Mouse (Mus musculus) telencephalon, adult 2 months (tissue): ENCODE data around the gene Top2b.

Experiments
- DNase-seq: peaks from one replicate; pipeline ENCODE4 v3.0.0-alpha.2; 2011; ENCODE audit warnings: low read depth, low spot score

The Top2b gene

GRCm38 (mm10) chr14:16364878-16365337, at the start of gene Top2b:
Gene Top2b, plus strand, starts transcription at chr14:16365179.
- peak; percentile 96 for DNase-seq

GRCm38 (mm10) chr14:16316715-16317114, 48.3 kb upstream of the Top2b start:
- DNase-seq = no peak

GRCm38 (mm10) chr14:16319818-16320217, 45.2 kb upstream of the Top2b start:
- DNase-seq = no peak

DNA sequence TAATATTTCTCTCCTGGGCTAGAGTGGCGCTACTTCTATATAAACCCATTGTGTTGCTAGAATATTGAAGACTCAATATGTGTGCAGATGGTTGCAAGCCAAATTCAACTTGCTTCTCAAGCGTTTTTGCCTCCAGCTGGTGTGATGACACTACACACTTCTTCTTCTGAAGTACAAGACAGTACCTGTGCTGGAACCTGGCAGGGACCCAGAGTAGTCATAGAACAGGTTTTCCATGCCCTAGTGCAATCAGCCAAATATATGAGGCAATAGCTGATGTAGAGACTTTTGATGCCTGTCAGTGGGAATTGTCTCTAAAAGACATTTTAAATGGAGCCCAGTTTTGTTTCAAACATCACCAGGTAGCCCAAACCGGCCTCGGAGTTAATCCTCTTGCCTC, 40.6 kb upstream of the Top2b start:
- no peak for DNase-seq

DNA sequence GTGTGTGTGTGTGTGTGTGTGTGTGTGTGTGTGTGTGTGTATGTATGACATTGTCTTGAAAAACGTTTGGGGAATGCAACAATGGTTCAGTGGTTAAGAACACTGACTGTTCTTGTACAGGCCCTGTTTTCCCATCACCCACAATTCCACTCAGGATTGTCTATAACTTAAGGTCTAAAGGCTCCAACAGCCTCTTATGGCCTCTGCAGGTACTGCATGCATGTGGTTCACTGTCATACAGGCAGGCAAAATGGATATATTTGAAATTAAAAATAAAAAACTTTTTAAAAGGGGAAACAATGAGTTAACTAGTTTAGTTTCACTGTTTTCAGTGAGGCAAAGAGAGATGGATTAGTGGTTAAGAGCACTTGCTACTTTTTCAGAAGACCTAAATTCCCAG, 39.8 kb upstream of the Top2b start:
- no peak for DNase-seq

DNA sequence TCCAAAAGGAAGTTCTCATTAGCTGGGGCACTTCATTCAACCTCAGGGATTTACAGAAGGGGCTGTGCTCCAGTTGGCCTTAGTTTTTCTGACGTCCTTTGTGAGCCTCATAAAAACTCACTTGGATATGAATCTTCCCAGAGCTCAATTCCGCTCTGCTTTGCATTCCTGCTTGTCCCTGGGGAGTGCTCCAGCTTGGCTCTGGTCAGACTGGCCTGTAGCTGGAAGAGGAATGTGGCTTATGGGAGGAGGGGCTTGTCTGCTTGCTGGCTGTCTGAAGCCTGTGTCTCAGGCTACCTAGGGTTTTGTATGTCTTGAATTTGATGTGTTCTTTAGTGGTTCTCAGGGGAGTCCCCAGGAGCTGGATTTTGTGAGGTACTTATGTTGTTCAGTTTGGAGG, 36.4 kb upstream of the Top2b start:
- no peak for DNase-seq

- no peak for DNase-seq
These were observed 36.0 kb upstream of the Top2b start for GRCm38 (mm10) chr14:16328959-16329480.

DNA sequence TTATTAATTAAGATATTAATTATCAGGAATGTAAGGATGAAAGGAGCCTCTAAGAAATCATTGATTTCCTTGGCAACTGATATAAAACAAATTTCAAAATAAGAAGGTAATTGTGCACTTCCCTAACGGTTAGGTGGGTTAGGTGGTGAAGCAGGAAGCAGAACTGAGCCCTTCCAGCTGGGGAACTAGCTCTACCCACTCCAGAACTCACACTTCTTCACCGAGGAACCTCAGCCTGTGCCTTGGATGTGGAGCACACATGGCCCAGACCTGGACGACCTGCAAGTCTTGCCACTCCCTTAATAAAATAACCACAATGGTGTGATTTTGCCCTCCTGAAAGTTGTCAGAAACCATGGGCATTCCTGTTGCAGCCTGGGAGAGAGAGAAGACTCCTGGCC, 35.2 kb upstream of the Top2b start:
- DNase-seq = no peak

DNA sequence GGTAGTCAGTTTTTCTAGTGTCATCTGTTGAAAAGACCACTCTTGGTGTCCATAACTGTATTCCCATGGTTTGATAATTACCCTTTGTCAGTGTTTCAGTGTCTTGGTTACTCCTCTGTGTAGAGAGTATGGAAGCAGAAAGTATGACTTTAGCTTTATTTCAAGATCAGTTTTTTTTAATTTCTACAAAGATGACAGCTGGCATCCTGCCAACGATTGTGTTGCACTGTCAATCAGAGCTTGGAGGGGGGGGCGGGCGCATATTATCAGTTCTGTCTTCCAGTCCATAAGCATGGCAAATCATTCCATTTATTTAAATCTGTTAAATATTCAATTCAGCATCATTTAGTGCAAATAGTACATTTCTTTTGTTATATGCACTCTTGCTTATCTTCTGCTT, 30.7 kb upstream of the Top2b start:
- no peak for DNase-seq

GRCm38 (mm10) chr14:16335835-16336417, 29.1 kb upstream of the Top2b start:
- DNase-seq = no peak

DNA sequence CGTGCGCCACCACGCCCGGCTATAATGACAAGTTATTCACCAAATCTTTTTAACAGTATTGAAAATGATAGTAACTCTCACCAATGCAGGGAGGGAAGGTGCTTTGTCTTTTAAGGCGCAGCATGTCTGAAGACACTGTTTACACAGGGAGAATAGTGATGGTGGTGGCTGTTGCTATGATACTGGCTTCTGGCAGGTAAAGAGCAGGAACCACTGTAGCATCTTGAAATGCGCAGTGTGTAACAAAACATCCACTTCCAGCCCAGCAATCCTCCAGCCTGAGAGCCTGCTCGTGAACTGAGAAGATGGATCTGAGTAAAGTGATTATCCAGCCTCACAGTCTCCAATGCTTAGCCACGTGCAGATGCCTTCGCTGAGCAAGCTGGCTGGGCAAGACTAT, 17.5 kb upstream of the Top2b start:
- DNase-seq = no peak

DNA sequence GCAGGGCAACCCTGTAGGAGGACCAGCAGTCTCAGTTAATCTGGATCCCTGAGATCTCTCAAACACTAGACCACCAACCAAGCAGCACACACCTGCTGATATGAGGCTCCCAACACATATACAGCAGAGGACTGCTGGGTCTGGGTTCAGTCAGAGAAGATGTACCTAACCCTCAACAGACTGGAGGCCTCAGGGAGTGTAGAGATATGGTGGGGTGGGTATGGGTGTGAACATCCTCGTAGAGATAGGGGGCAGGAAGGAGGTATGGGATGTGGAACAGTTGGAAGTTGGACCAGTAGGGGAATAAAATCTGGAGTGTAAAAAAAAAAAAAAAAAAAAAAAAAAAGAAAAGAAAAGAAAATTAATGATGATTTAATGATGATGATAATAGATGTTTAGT, 5.3 kb upstream of the Top2b start:
- DNase-seq = no peak

DNA sequence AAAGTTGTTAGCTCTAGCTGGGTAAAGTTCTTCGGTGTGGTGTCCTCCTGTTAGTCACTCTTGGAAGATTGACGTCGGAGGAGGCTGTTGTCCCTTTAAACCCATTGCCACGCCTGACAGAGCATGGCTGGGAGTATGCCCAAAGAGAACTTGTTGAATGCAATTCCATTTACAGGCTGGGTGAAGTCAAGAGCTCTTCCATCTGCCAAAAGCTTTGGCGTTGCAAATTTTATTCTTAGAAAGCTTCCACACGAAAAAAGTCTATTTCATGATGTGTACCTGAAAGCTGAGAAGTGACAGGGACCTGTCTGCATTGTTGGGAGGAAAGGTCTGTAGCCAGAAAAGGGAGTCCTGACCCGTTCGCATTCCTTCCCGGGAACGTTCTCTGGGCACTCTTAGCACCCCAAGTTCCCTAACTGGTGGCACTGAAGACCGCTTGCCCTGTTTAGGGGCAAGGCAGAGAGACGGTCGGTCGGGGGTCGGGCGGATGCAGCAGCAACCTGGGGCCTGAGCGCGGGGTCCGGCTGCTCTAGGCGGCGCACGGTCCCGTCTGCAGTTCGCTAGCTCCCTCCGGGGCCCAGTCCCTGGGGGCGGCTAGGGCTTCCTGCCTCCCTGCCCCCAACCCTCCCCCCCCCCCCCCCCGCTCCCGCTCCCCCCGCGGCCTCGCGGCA, 683 bp upstream of the Top2b start:
- peak; percentile 28 for DNase-seq

DNA sequence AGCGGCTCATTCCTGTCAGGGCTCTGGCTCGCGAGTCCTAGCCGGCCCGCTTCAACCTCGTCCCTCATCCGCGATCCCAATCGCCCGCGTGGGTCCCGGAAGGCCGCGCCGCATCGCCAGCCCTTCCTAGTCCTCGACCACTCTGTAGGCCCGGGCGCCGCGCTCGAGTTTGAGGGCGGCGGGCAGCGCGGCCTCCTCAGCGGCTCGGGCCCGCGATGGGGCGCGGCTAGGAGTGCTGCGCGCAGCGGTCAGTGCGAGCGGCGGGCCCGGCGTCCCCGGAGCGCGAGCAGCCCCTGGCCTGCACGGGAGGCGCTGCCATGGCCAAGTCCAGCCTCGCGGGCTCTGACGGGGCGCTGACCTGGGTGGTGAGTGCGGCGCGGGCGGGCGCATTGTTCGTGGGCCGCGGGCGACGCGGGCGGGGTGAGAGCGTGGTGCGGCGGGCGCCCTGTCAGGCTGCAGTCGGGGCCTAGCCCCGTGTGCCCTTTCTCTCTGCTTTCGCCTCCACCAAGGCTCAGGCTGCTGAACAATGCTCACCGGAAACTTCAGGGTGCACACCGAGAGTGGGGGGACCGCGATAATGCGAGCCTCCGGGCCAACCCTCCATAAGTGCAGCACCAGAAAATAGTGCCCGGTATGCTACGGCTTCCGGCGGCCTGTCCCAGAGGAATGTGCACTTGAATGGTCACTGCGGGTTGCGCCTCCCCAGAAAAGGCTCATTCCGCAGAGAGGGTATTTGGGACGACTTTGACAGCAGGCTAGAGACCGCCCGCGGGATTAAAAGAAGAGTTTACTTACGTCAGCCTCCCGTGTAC, 589 bp downstream of the Top2b start:
- peak; percentile 19 for DNase-seq

DNA sequence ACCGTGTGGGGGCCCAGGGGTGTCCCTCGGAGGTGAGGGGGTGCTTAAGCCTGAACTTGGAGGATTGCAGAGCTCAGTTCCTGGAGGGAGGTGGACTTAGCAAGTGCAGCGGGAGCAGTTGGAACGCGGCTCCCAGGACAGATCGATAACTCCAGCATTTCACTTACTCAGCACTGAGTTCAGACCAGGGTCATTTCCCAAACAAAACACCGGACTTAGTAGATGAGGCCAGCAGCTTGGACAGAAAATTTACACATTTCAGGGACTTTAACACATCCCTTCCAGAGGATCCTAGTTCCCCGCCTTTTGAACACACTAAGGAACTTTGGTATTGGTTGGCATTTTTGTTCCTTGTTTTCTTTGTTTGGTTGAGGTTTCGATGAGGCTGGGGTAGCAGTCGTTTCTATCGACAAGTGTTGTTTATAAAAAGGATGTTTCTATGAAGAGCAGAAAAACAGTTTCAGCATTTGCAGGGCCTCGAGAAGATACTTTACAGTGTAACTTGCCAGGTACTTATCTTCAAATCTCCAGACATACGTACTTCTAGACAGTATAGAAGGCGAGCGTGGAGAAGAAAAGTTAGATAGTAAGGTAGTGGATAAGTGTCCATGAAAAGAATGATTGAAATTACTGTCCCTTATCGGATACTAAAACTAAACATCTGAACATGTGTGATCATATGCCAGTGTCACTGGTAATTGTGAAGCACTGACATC, 1.4 kb downstream of the Top2b start:
- DNase-seq = no peak

- no peak for DNase-seq
These were observed 2.0 kb downstream of the Top2b start for GRCm38 (mm10) chr14:16366986-16367385.

- DNase-seq = no peak
These were observed 7.8 kb downstream of the Top2b start for GRCm38 (mm10) chr14:16372761-16373160.

DNA sequence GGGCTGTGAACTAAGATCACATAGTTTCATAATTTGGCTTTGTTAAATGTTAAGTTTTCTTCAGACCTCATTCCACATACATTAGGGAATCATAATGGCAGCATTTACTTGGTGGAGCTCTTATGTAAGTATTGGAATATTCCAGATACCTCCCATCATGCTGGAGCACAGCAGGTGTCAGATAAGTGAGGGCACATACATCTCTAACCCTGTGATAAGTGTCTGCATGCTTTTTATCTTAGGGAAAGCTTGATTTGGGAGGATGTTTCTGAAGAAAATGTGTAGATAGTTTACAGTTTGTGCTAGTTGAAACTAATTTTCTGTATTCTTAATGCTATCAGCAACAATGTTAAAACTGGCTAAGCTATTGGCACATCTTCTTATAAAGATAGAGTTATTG, 8.2 kb downstream of the Top2b start:
- no peak for DNase-seq

DNA sequence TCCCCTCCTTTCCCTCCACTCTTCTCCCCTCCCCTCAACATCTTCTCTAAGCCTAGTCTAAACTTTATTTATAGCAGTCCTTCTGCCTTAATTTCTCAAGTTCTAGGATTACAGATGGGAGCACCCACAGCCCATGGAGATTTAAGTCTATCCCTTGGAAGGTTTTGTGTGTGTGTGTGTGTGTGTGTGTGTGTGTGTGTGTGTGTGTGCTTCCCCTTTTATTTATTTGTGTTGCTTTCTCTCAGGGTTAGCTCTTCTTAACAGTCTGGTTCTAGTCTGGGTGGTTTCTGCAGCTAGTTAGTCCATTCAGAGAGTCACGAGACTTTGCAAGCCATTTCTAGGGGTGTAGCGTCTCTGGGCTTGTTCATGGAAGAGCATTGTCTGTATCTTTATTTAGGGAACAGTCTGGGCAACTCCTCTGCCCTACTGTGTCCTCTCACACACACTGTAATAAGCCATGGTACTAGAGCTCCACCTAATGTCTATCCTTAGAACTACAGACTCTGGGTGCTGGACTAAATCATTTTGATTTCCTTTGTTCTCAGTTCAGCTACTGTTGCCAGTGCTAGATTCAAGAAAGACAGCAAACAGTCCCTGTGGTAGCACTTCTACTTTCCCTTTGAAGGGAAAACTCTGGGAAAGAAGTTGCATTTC, 15.1 kb downstream of the Top2b start:
- peak; percentile 64 for DNase-seq

- no peak for DNase-seq
These were observed 19.8 kb downstream of the Top2b start for GRCm38 (mm10) chr14:16384783-16385182.

DNA sequence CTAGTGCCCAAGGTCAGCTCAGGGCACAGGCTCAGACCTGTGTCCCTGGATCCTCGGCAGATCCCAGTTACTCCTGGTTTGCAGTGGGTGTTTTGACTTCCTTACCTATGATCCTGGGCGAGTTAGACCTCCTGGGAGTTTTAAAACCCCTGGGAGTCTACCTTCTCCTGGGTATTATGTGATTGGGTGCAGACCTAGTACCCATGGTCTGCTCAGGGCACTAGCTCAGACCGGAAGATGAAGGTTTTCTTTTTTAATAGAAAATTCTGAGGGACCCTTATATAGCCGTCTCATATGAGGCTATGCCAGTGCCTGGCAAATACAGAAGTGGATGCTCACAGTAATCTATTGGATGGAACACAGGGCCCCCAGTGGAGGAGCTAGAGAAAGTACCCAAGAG, 40.2 kb downstream of the Top2b start:
- DNase-seq = no peak
